Mouse (Mus musculus): ENCODE results near the gene 4930415O20Rik.
A peak's percentile ranks its signal among the peaks of the same experiment; 100 is the strongest.
"Not testable (repeated sequence)": the region's sequence is repeated elsewhere in the genome, so short reads cannot be mapped to it uniquely, and the experiment has no call there.

4930415O20Rik gene

DNA sequence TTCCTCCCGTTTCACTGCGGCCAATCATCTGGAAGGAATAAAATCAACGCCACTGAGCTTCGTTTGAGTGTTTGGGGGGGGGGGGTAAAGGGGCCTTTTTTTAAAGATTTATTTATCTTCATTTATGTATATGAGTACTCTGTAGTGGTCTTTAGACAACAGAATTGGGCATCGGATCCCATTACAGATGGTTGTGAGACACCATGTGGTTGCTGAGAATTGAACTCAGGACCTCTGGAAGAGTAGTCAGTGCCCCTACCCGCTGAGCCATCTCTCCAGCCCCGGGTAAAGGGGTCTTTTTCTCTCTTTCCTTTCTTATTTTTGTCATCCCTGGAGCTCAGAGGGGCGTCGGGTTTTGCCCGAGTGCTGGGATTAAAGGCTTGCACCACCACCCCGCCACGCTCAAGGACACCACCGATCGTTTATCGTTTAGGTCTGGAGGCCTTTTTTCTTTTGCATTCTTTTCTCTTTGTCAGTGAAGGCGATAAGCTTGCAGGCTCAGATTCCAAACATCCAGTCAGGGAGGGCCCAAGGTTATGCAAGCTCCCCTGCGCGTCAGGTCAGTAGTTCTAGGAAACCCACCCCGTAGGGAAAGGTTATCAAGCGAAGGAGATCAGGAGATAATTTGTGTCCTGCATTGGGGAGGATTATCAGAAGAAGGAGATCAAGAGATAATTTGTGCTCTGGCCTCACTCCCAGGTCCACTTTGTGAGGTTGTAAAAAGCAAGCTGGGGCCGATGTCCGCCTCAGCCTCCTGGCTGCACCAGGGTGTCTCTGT lies 2.4 kb upstream of the 4930415O20Rik start:
- DNase-seq (ENCODE audit: low read depth, low spot score), result no peak

DNA sequence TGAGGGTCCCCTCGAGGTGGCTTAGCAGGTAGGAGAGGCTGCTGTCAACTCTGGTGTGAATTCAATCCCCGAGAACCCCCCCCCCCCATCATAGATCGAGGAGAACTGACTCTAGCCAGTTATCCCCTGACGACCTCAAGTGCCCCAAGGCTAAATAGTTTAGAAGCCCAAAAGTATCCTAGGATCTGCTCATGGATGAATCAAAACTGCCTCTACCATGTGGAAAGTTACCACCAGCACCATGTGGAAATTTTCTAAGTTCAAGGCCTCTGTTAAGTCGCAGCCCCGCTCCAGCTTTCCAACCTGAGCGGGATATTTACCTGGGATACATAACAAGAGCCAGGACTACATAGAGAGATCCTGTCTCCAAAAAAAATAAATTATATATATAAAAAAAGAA lies 1.6 kb upstream of the 4930415O20Rik start:
- no peak for DNase-seq (ENCODE audit: low read depth, low spot score)

- DNase-seq (ENCODE audit: low read depth, low spot score), result no peak
Observed at GRCm38 (mm10) chr15:98569795-98570365, 924 bp upstream of the 4930415O20Rik start.

DNA sequence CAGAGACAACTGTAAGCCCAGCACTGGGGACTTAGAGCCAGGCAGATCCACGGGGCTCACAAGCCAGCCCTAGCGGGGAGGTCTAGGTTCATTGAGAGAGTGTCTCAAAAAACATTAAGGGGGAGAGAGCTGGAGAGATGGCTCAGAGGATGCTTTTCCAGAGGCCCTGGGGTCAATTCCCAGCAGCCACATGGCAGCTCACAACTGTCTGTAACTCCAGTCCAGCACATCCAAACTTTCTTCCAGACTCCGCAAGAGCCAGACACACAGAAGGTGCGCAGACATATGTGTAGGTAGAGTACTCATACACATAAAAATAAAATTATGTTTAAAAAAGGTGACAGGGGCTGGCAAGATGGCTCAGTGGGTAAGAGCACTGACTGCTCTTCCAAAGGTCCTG lies 2.5 kb downstream of the 4930415O20Rik start:
- DNase-seq (ENCODE audit: low read depth, low spot score), result no peak

DNA sequence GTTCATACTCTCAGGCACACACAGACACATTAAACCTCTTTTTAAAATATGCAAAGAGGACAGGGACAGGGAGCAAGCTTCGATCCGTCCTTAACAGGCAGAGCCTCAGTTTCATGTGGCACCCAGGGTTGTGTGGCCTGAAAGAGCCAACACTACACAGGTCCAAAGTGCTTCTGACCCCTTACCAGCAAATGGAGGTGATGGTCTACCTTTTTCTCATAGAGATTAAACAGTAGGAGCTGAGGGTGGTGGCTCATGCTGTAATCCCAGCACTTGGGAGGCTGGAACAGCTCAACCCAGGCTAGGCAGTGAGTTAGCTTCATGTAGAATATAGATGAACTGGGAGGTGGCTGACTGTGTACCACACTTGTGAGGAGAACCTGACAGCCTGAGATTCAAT lies 8.5 kb downstream of the 4930415O20Rik start:
- no peak for DNase-seq (ENCODE audit: low read depth, low spot score)

GRCm38 (mm10) chr15:98579795-98580464 lies 9.1 kb downstream of the 4930415O20Rik start:
- peak; percentile 85 for DNase-seq (ENCODE audit: low read depth, low spot score)

GRCm38 (mm10) chr15:98582410-98582809 lies 11.6 kb downstream of the 4930415O20Rik start:
- DNase-seq (ENCODE audit: low read depth, low spot score), result no peak

- no peak for DNase-seq (ENCODE audit: low read depth, low spot score)
Observed at GRCm38 (mm10) chr15:98582996-98583395, 12.2 kb downstream of the 4930415O20Rik start.

GRCm38 (mm10) chr15:98585421-98585820 lies 14.6 kb downstream of the 4930415O20Rik start:
- DNase-seq (ENCODE audit: low read depth, low spot score), result no peak

DNA sequence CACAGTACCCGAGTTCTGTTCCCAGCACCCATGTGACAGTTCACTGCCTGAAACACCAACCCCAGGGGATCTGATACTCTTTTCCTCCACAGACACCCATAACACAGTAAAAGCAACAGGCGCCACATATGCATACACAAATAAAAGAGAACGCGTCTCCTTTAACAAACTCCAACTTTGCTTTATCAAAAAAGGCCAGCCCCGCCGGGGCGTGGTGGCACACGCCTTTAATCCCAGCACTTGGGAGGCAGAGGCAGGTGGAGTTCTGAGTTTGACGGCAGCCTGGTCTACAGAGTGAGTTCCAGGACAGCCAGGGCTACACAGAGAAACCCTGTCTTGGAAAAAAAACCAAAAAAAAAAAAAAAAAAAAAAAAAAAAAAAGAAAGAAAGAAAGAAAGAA lies 15.3 kb downstream of the 4930415O20Rik start:
- DNase-seq (ENCODE audit: low read depth, low spot score), result not testable (repeated sequence)

DNA sequence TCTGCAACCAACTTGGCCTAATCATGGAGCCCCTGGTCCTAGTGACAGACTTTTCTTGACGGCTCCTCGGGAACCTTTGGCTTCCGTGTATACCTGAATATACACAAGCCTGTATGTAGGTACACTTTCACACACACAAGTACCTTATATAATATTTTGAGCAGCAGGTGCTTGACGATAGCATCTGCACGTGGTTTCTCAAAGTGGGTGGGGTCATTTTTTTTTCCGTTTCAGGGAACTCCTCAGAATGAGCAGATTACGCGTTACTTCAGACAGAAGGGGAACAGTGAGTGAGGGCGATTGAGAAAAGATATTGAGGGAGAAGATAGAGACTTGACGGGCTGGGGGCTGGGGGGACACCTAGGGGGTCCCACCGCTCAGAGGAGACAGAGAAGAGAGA lies 16.9 kb downstream of the 4930415O20Rik start:
- no peak for DNase-seq (ENCODE audit: low read depth, low spot score)

- DNase-seq (ENCODE audit: low read depth, low spot score), result no peak
Observed at GRCm38 (mm10) chr15:98589640-98590336, 19.0 kb downstream of the 4930415O20Rik start.

DNA sequence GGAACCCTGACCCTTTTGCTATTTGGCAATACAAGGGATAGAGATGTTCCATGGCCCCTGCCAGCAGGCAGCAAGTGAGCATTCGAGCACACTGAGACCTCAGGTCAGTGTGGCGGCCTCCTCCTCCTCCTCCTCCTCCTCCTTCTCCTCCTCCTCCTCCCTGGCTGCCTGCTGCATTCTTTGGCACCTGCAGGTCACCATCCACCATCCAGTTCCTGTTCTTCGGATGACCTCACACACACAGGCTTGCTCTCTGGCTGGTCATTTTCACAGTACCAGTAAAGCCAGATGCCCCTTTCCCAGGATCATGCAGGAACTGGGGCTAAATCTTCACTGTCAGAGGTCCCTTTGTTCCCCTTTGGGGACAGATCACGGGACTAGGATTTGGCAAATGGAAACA lies 20.6 kb downstream of the 4930415O20Rik start:
- DNase-seq (ENCODE audit: low read depth, low spot score), result no peak

- no peak for DNase-seq (ENCODE audit: low read depth, low spot score)
Observed at GRCm38 (mm10) chr15:98594193-98594592, 23.4 kb downstream of the 4930415O20Rik start.

GRCm38 (mm10) chr15:98595049-98595448 lies 24.2 kb downstream of the 4930415O20Rik start:
- DNase-seq (ENCODE audit: low read depth, low spot score), result no peak

- DNase-seq (ENCODE audit: low read depth, low spot score), result no peak
Observed at GRCm38 (mm10) chr15:98596609-98597008, 25.8 kb downstream of the 4930415O20Rik start.

DNA sequence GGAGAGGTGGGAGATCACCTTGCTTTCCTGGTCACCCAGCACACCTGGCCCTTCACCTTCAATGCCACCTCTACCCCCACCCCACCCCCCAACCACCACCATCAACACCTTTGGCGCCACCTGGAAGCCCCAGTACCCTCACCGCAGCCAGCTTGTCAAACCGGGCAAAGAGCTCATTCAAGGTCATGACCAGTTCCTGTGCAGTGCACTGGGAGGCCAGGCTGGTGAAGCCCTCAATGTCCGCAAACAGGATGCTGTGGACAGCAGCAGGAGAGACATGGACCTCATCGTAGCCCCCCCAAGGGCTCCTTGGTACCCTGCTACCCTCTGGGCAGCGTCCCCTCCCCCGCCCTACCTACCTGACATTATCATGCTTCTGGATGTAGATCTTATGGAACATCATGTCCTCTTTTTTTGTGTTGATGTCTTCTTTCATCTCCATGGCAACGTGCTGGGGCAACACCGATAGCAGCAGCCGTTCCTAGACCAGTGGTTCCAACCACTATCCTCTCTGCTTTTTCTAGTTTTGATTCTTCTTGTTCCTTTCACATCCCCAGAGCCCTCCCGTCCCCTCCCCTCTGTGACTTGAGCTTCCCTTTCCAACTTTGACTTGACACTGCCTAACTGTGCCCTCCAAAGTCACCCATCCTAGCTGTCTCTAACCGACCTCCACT lies 29.4 kb downstream of the 4930415O20Rik start:
- no peak for DNase-seq (ENCODE audit: low read depth, low spot score)

DNA sequence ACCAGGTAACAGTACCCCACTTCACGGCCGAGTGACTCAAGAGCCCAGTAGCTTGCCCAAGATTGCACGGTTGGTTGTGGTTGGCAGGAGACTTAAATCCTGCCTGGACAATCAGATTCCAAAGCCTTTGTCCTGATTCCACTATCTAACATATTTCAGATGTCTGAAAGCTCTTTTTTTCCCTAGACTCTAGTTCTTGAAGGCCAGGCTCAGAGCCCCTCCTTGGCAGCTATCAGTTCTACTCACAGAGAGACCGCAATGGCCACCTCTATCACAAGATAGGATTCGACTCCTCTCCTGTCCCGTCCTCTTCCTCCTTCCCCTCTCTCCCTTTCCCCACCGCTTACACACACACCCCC lies 31.0 kb downstream of the 4930415O20Rik start:
- no peak for DNase-seq (ENCODE audit: low read depth, low spot score)

GRCm38 (mm10) chr15:98602191-98602881 lies 31.5 kb downstream of the 4930415O20Rik start:
- DNase-seq (ENCODE audit: low read depth, low spot score), result no peak

- no peak for DNase-seq (ENCODE audit: low read depth, low spot score)
Observed at GRCm38 (mm10) chr15:98602921-98603458, 32.2 kb downstream of the 4930415O20Rik start.
